27 mouse cellular contexts compared by ENCODE assay signal in the genomic region with DNA sequence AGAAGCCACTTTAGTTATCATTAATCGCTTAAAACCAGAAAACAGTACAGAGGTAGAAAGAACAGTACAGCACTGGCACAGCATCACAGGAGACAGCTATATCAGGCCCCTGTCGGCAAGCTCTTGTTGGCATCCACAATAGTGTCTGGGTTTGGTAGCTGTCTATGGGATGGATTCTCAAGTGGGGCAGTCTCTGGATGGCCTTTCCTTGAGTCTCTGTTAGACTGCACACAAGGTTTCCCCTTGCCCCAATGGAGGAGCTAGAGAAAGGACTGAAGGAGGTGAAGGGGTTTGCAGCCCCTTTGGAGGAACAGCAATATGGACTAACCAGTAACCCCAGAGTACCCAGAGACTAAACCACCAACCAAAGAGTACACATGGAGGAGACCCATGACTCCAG. TPM values are rescaled to one million over a fixed set of nuclear protein-coding genes. Genes with fewer than 3 reads are reported as not detected.
A peak's percentile ranks its signal among the peaks of the same experiment; 100 is the strongest.
DNase-seq lines count a peak whose midpoint lies in the region; ATAC-seq lines count a peak whose summit lies in the region.
"Had no signal": no experiment of that assay in that cellular context is flagged by ENCODE, and none has a peak within 500 bp of the region (broad histone marks: within the 10 kb centered on the region; RNA-seq: fewer than 3 reads in every experiment).

No protein-coding gene starts in this region.

- no peak overlapping the region for H3K27ac ChIP-seq in intestine, embryonic 14.5 days (ENCODE audit: low read depth)
- no peak overlapping the region for H3K27ac ChIP-seq in intestine, embryonic 16.5 days (ENCODE audit: low read length)
- H3K27ac ChIP-seq in neural tube, embryonic 15.5 days (replicated peaks) = no peak overlapping the region
- H3K27ac ChIP-seq: forebrain, embryonic 12.5 days; heart, embryonic 13.5 days; left cerebral cortex, adult 2 months; limb, embryonic 12.5 days; neural tube, embryonic 12.5 days had no signal

- ATAC-seq in CD4-positive, CD25-positive, alpha-beta regulatory T cell, adult 4 months = no peak
- no peak for ATAC-seq in intestine, embryonic 14.5 days (replicated peaks; ENCODE audit: low FRiP score, low TSS enrichment, low read depth)
- no peak for ATAC-seq in intestine, embryonic 16.5 days
- ATAC-seq in neural tube, embryonic 15.5 days (ENCODE audit: low FRiP score) = no peak

- H3K36me3 ChIP-seq in intestine, embryonic 14.5 days (ENCODE audit: control insufficient read depth, insufficient read depth, low read length) = no peaks in the 10 kb centered on the region
- H3K36me3 ChIP-seq in intestine, embryonic 16.5 days (ENCODE audit: control insufficient read depth, insufficient read depth, low read length) = no peaks in the 10 kb centered on the region
- H3K36me3 ChIP-seq in neural tube, embryonic 15.5 days = no peaks in the 10 kb centered on the region
- H3K36me3 ChIP-seq: forebrain, embryonic 12.5 days; heart, embryonic 13.5 days; limb, embryonic 12.5 days; neural tube, embryonic 12.5 days had no signal

- no peak overlapping the region for H3K9ac ChIP-seq in intestine, embryonic 14.5 days (ENCODE audit: low read length)
- no peak overlapping the region for H3K9ac ChIP-seq in intestine, embryonic 16.5 days (ENCODE audit: low read depth, low read length)
- no peak overlapping the region for H3K9ac ChIP-seq in neural tube, embryonic 15.5 days (replicated peaks)
- H3K9ac ChIP-seq: forebrain, embryonic 12.5 days; heart, embryonic 13.5 days; limb, embryonic 12.5 days; neural tube, embryonic 12.5 days had no signal

- H3K4me1 ChIP-seq in intestine, embryonic 14.5 days (replicated peaks; ENCODE audit: control insufficient read depth, insufficient read depth, low read length) = no peaks in the 10 kb centered on the region
- no peaks in the 10 kb centered on the region for H3K4me1 ChIP-seq in intestine, embryonic 16.5 days (ENCODE audit: control insufficient read depth, insufficient read depth, low read length)
- no peaks in the 10 kb centered on the region for H3K4me1 ChIP-seq in neural tube, embryonic 15.5 days
- H3K4me1 ChIP-seq: forebrain, embryonic 12.5 days; heart, embryonic 13.5 days; limb, embryonic 12.5 days; neural tube, embryonic 12.5 days had no signal

- H3K4me3 ChIP-seq in intestine, embryonic 14.5 days (ENCODE audit: low read depth, low read length) = no peak overlapping the region
- no peak overlapping the region for H3K4me3 ChIP-seq in intestine, embryonic 16.5 days (ENCODE audit: low read length)
- no peak overlapping the region for H3K4me3 ChIP-seq in neural tube, embryonic 15.5 days (replicated peaks)
- H3K4me3 ChIP-seq: forebrain, embryonic 12.5 days; heart, embryonic 13.5 days; left cerebral cortex, adult 2 months; limb, embryonic 12.5 days; megakaryocyte, embryonic 14.5 days; neural tube, embryonic 12.5 days had no signal

- WGBS in intestine, embryonic 14.5 days = 51% methylated on average over 2 of the region's 2 CpGs
- WGBS in intestine, embryonic 16.5 days = 52% methylated on average over 2 of the region's 2 CpGs
- 54% methylated on average over 2 of the region's 2 CpGs for WGBS in neural tube, embryonic 15.5 days

- peak; percentile 7 for DNase-seq in CD4-positive, CD25-positive, alpha-beta regulatory T cell, adult 2 months (ENCODE audit: low read depth, low spot score)
- DNase-seq in intestine, embryonic 14.5 days (ENCODE audit: low spot score) = peak; percentile 56
- DNase-seq in neural tube, embryonic 10.5 days (ENCODE audit: extremely low spot score, low spot score) = peak; percentile 13
- DNase-seq in layer of hippocampus, adult 18-20 months (ENCODE audit: low spot score in 2 of 2) = no peak
- DNase-seq in frontal cortex, postnatal 36 days (ENCODE audit: low spot score in 2 of 2) = no peak
- DNase-seq: cerebellum, adult 2 months; cerebellum, postnatal 36 days; gastrocnemius, postnatal 36 days; kidney, adult 8-10 months; kidney, postnatal 14 days; layer of hippocampus, adult 9-11 months; spleen, adult 18-20 months; thymus, adult 18-20 months; thymus, postnatal 4 days had no signal

- no peak overlapping the region for H3K4me2 ChIP-seq in intestine, embryonic 14.5 days (ENCODE audit: low read length)
- no peak overlapping the region for H3K4me2 ChIP-seq in intestine, embryonic 16.5 days (ENCODE audit: low read depth, low read length)
- no peak overlapping the region for H3K4me2 ChIP-seq in neural tube, embryonic 15.5 days
- H3K4me2 ChIP-seq: forebrain, embryonic 12.5 days; heart, embryonic 13.5 days; limb, embryonic 12.5 days; neural tube, embryonic 12.5 days had no signal

- H3K27me3 ChIP-seq in intestine, embryonic 14.5 days (replicated peaks; ENCODE audit: control insufficient read depth, insufficient read depth, low read length) = no peaks in the 10 kb centered on the region
- no peaks in the 10 kb centered on the region for H3K27me3 ChIP-seq in intestine, embryonic 16.5 days (replicated peaks; ENCODE audit: control insufficient read depth, insufficient read depth, low read length)
- no peaks in the 10 kb centered on the region for H3K27me3 ChIP-seq in neural tube, embryonic 15.5 days (replicated peaks)
- H3K27me3 ChIP-seq: forebrain, embryonic 12.5 days; heart, embryonic 13.5 days; limb, embryonic 12.5 days; neural tube, embryonic 12.5 days had no signal

- H3K9me3 ChIP-seq in intestine, embryonic 14.5 days (ENCODE audit: control insufficient read depth, low read length) = peaks cover 37% of the 10 kb centered on the region
- peaks cover 21% of the 10 kb centered on the region for H3K9me3 ChIP-seq in intestine, embryonic 16.5 days (ENCODE audit: control insufficient read depth, low read length)
- H3K9me3 ChIP-seq in neural tube, embryonic 15.5 days (replicated peaks) = peaks cover 48% of the 10 kb centered on the region

RNA-seq across cellular contexts. Expression of a gene that starts 14.6 kb away (rescaled TPM):
- polyA plus RNA-seq in CD4-positive, CD25-positive, alpha-beta regulatory T cell, adult 4 months (2017; shearing (Covaris generic)) = not detected
- polyA plus RNA-seq in intestine, embryonic 14.5 days (2014; fragmentation: Nextera tagmentation; extraction: Ambion mirVana) = not detected in 2 replicates
- polyA plus RNA-seq in intestine, embryonic 16.5 days (2015; fragmentation: Nextera tagmentation; extraction: Ambion mirVana) = not detected in 2 replicates
- polyA plus RNA-seq in neural tube, embryonic 15.5 days (2015; fragmentation: Nextera tagmentation; extraction: Ambion mirVana) = 0.11 and 0.14 TPM in 2 replicates
- total RNA-seq in layer of hippocampus, adult 18-20 months (2021) = under 1 TPM in 1 of 2 experiments, not detected in 1; 0.08 TPM
- total RNA-seq: adrenal gland, adult 18-20 months; gastrocnemius, postnatal 36 days; heart, postnatal 36 days had no signal
- polyA plus RNA-seq: forebrain, embryonic 12.5 days; limb, embryonic 12.5 days; liver, embryonic 16.5 days; neural tube, embryonic 12.5 days; stomach, embryonic 14.5 days had no signal

RNA-seq across cellular contexts. Expression of a gene that starts 14.6 kb away (rescaled TPM):
- 10 to 100 TPM; 56.6 to 72.9 TPM for polyA plus RNA-seq in CD4-positive, CD25-positive, alpha-beta regulatory T cell, adult 4 months (2017; shearing (Covaris generic))
- 182 and 203 TPM in 2 replicates for polyA plus RNA-seq in intestine, embryonic 14.5 days (2014; fragmentation: Nextera tagmentation; extraction: Ambion mirVana)
- polyA plus RNA-seq in intestine, embryonic 16.5 days (2015; fragmentation: Nextera tagmentation; extraction: Ambion mirVana) = 135 and 141 TPM in 2 replicates
- polyA plus RNA-seq in neural tube, embryonic 15.5 days (2015; fragmentation: Nextera tagmentation; extraction: Ambion mirVana) = 63.6 and 84.0 TPM in 2 replicates
- 10 to 100 TPM; 33.1 to 39.1 TPM for total RNA-seq in layer of hippocampus, adult 18-20 months (2021)

Comparison
In these comparisons a context has a peak if more than half of its experiments do, and no peak if none do; other contexts are left out.
1. DNase-seq: peak in CD4-positive, CD25-positive, alpha-beta regulatory T cell, adult 2 months (single experiment), intestine, embryonic 14.5 days (single experiment) and neural tube, embryonic 10.5 days (single experiment); none in layer of hippocampus, adult 18-20 months (0 of 2) and frontal cortex, postnatal 36 days (0 of 2).